In the genomic region with DNA sequence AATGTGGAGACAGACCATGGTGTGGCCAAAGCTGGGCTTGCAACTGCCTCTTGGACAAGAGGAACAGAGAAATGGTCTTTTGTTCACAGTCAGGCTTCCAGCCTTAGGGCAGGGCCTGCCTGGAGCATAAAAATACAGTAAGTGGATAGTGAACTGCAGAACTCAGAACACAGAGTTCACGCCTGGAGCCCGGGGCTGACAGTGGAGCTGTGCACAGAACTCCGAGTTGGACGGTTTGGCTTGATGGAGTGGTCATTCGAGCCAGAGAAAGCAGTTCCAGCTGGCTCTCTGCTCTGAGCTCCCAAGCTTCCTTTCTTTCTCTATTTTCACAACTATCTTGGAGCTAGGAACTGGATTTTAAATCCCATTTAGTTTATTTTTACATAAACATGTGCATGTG, we compare ENCODE assay signal across 9 mouse cellular contexts.
DNase-seq lines count a peak whose midpoint lies in the region; ATAC-seq and TF ChIP-seq lines count a peak whose summit lies in the region.
"Had no signal": no experiment of that assay in that cellular context is flagged by ENCODE, and none has a peak within 500 bp of the region (broad histone marks: within the 10 kb centered on the region; RNA-seq: fewer than 3 reads in every experiment).

No protein-coding gene starts in this region.

- no peak for TF ChIP-seq CTCF in lung, embryonic 14.5 days (IDR thresholded peaks at IDR 0.05; ENCODE audit: low read depth)
- TF ChIP-seq CTCF in lung, adult 2 months (IDR thresholded peaks at IDR 0.05; ENCODE audit: insufficient read depth, low read length) = no peak
- no peak for TF ChIP-seq CTCF in midbrain, postnatal 0 days (IDR thresholded peaks at IDR 0.05)

- H3K27me3 ChIP-seq in lung, embryonic 14.5 days (ENCODE audit: insufficient read depth, low read length) = no peaks in the 10 kb centered on the region
- no peaks in the 10 kb centered on the region for H3K27me3 ChIP-seq in midbrain, postnatal 0 days (ENCODE audit: insufficient read depth, low read length)
- H3K27me3 ChIP-seq: neural tube, embryonic 12.5 days had no signal

- H3K4me2 ChIP-seq in lung, embryonic 14.5 days = no peak overlapping the region
- H3K4me2 ChIP-seq in midbrain, postnatal 0 days (ENCODE audit: low read depth, low read length, poor library complexity, severe bottlenecking) = no peak overlapping the region
- H3K4me2 ChIP-seq: neural tube, embryonic 12.5 days had no signal

- peak; percentile 63; the same call in 1 of the 2 replicates for ATAC-seq in lung, embryonic 14.5 days (ENCODE audit: insufficient read depth)
- ATAC-seq in midbrain, postnatal 0 days (ENCODE audit: low FRiP score) = no peak
- no peak for ATAC-seq in megakaryocyte progenitor cell, adult 5-6 weeks (replicated peaks; ENCODE audit: poor library complexity)

- H3K4me3 ChIP-seq in lung, embryonic 14.5 days (ENCODE audit: low read depth, low read length) = no peak overlapping the region
- H3K4me3 ChIP-seq in lung, adult 2 months (replicated peaks; ENCODE audit: extremely low read depth, low read depth, low read length) = no peak overlapping the region
- H3K4me3 ChIP-seq in midbrain, postnatal 0 days (ENCODE audit: low read depth, low read length) = no peak overlapping the region
- H3K4me3 ChIP-seq: neural tube, embryonic 12.5 days had no signal

- no peak for TF ChIP-seq POLR2A in lung, adult 2 months (IDR thresholded peaks at IDR 0.05; ENCODE audit: borderline replicate concordance, extremely low read depth, low read depth, low read length)

- DNase-seq in cerebellum, postnatal 10 days = peak; percentile 75 to 76
- DNase-seq in cerebellum, adult 8-10 months = no peak
- peak; percentile 67 for DNase-seq in lung, embryonic 14.5 days
- DNase-seq in lung, adult 2 months = no peak
- peak; percentile 39 for DNase-seq in heart, postnatal 4 days
- peak; percentile 56 for DNase-seq in midbrain, postnatal 0 days (ENCODE audit: low spot score)
- DNase-seq in right cerebral cortex, adult 2 months (ENCODE audit: low spot score in 2 of 2) = no peak

- H3K4me1 ChIP-seq in lung, embryonic 14.5 days (ENCODE audit: insufficient read depth) = peaks cover 5% of the 10 kb centered on the region; the same call in 1 of the 2 replicates
- H3K4me1 ChIP-seq in lung, adult 2 months (ENCODE audit: control insufficient read depth, insufficient read depth, low read length) = no peaks in the 10 kb centered on the region
- H3K4me1 ChIP-seq in midbrain, postnatal 0 days (ENCODE audit: insufficient read depth, low read length) = no peaks in the 10 kb centered on the region

- no peak overlapping the region for H3K9ac ChIP-seq in lung, embryonic 14.5 days
- H3K9ac ChIP-seq in midbrain, postnatal 0 days (replicated peaks; ENCODE audit: low read length, poor library complexity, severe bottlenecking) = no peak overlapping the region
- H3K9ac ChIP-seq: neural tube, embryonic 12.5 days had no signal

- no peaks in the 10 kb centered on the region for H3K9me3 ChIP-seq in lung, embryonic 14.5 days (ENCODE audit: low read depth, low read length)
- H3K9me3 ChIP-seq in midbrain, postnatal 0 days (ENCODE audit: low read length) = no peaks in the 10 kb centered on the region
- H3K9me3 ChIP-seq: neural tube, embryonic 12.5 days had no signal

- H3K27ac ChIP-seq in lung, embryonic 14.5 days (ENCODE audit: low read depth) = 0 out of 2 replicates have a peak overlapping the region, but pooled peaks have one; percentile 33
- 0 out of 2 replicates have a peak overlapping the region, but pooled peaks have one; percentile 8 for H3K27ac ChIP-seq in midbrain, postnatal 0 days (ENCODE audit: low read depth, low read length)
- H3K27ac ChIP-seq: neural tube, embryonic 12.5 days had no signal

- no peaks in the 10 kb centered on the region for H3K36me3 ChIP-seq in lung, embryonic 14.5 days (ENCODE audit: insufficient read depth)
- no peaks in the 10 kb centered on the region for H3K36me3 ChIP-seq in midbrain, postnatal 0 days (ENCODE audit: insufficient read depth, low read length)
- H3K36me3 ChIP-seq: neural tube, embryonic 12.5 days had no signal

- WGBS in lung, embryonic 14.5 days = 33% methylated on average over 5 of the region's 5 CpGs
- 52% methylated on average over 5 of the region's 5 CpGs for WGBS in lung, adult 2 months
- 62% methylated on average over 5 of the region's 5 CpGs for WGBS in midbrain, postnatal 0 days

Comparison
In these comparisons a context has a peak if more than half of its experiments do, and no peak if none do; other contexts are left out.
1. DNase-seq: peak in cerebellum, postnatal 10 days (2 of 2), lung, embryonic 14.5 days (single experiment), heart, postnatal 4 days (single experiment) and midbrain, postnatal 0 days (single experiment); none in cerebellum, adult 8-10 months (single experiment), lung, adult 2 months (single experiment) and right cerebral cortex, adult 2 months (0 of 2).